Mouse (Mus musculus): ENCODE measurements at regions not wholly inside any gene's neighbourhood (a gene's known extent, or its start where the extent isn't known, plus 50 kb on each side); places are given as distances from the start of the nearest gene placed in this dataset.

GRCm38 (mm10) chr15:62165826-62166500, 1243.2 kb upstream of the A1bg start:
- no peak for TF ChIP-seq TAL1 (IDR thresholded peaks at IDR 0.05; ENCODE audit: low read length)
- no peak for TF ChIP-seq CHD1 (IDR thresholded peaks at IDR 0.05; ENCODE audit: low read depth, low read length)
- TF ChIP-seq CTCF (IDR thresholded peaks at IDR 0.05 in 2 of 3, conservative IDR thresholded peaks at IDR 0.05 in 1 of 3; ENCODE audit: control insufficient read depth in 1 of 3, insufficient read depth in 1 of 3, low read depth in 2 of 3, low read length in 3 of 3, poor library complexity in 1 of 3, severe bottlenecking in 1 of 3), result no peak
- 0 out of 4 replicates have a peak, but pooled peaks of 1 of the 2 experiments have one; percentile 17 for TF ChIP-seq POLR2A (IDR thresholded peaks at IDR 0.05; ENCODE audit: control insufficient read depth in 1 of 2, insufficient read depth in 1 of 2, low read depth in 1 of 2, low read length in 2 of 2, poor library complexity in 1 of 2)
